Mouse (Mus musculus): ENCODE measurements around the gene Samd1. TPM values are rescaled to one million over a fixed set of nuclear protein-coding genes. Genes with fewer than 3 reads are reported as not detected.

Gene Samd1
- polyA plus RNA-seq, 1 experiment from 2014 or later: 7.2 TPM

GRCm38 (mm10) chr8:84044103-84044502, 46.6 kb downstream of the Samd1 start:
- Histone ChIP-seq H3K9ac (no peak overlapping the region), H3K27me3 (replicated peaks) (peaks cover 52% of the 10 kb centered on the region)

DNA sequence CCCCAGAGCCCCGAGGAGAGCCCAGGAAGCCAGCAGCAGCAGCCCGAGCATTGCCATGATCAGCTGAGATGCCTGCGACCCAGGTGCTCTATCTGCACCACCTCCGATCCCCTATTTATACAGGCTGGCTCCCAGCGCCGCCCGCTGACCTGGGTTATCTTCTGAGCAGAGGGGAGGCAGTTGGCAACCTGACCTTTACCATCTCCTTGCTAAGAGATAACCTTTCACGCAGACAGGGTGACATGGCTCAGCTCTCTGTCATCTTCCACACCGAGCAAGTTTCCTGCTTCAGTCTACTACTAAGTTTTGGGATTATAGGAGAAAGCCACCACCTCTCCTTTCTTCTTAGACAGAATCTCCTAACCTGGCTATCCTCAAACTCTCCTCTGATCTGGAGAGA, 47.4 kb downstream of the Samd1 start, which contains the start of gene Rln3:
Rln3 (minus strand) TSS at position 101 of the 400 bp plus-strand sequence.
- H3K4me2 ChIP-seq: peak within 1 kb of the TSS; percentile 30; the same call in 1 of the 2 replicates
- H3K27ac ChIP-seq: no peak within 1 kb of the TSS
- H3K4me1 ChIP-seq: peaks cover 14% of the 10 kb centered on the region
- no peak within 1 kb of the TSS for H3K4me3 ChIP-seq
- H3K36me3 ChIP-seq (replicated peaks): no peaks in the 10 kb centered on the region
- no peak for ATAC-seq (replicated peaks)
- no peaks in the 10 kb centered on the region for H3K9me3 ChIP-seq
- peaks cover 52% of the 10 kb centered on the region for H3K27me3 ChIP-seq (replicated peaks)
- no peak within 1 kb of the TSS for H3K9ac ChIP-seq
- whole genome bisulfite sequencing: 6% methylated on average over 9 of the region's 9 CpGs

More at GRCm38 (mm10) chr8:84044103-84044502, 46.6 kb downstream of the Samd1 start:
- Histone ChIP-seq H3K4me2 (no peak overlapping the region), H3K27ac (no peak overlapping the region), H3K36me3 (replicated peaks) (no peaks in the 10 kb centered on the region), H3K4me1 (peaks cover 14% of the 10 kb centered on the region), H3K9me3 (no peaks in the 10 kb centered on the region), H3K4me3 (no peak overlapping the region)
- WGBS: 7% methylated on average over 7 of the region's 7 CpGs
- ATAC-seq (replicated peaks): no peak

GRCm38 (mm10) chr8:84046505-84046904, 49.0 kb downstream of the Samd1 start:
- H3K36me3 ChIP-seq (replicated peaks): no peaks in the 10 kb centered on the region
- no peak overlapping the region for H3K4me3 ChIP-seq
- H3K4me1 ChIP-seq: peaks cover 14% of the 10 kb centered on the region
- no peak overlapping the region for H3K27ac ChIP-seq
- no peak for ATAC-seq (replicated peaks)
- H3K27me3 ChIP-seq (replicated peaks): peaks cover 41% of the 10 kb centered on the region
- no peaks in the 10 kb centered on the region for H3K9me3 ChIP-seq
- WGBS: 85% methylated on average over 3 of the region's 3 CpGs
- no peak overlapping the region for H3K9ac ChIP-seq
- no peak overlapping the region for H3K4me2 ChIP-seq

DNA sequence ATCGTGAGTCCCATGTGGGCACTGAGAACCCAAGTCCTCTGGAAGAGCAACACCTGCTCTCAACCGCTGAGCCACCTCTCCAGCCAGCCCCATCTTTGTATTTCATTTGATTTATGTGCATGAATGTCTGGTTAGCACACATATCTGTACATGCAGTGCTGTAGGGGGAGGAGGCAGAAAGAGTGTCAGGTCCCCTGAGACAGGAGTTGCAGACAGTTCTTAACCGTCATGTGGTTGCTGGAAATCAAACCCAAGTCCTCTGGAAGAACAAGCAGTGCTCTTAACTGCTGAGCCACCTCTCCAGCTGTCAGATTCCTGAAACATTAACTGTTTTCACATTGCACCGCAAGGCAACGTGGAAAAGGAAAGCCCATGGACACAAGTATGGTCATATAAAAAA, 50.7 kb downstream of the Samd1 start:
- Histone ChIP-seq H3K4me1 (peaks cover 3% of the 10 kb centered on the region; the same call in 1 of the 2 replicates), H3K27me3 (replicated peaks) (peaks cover 24% of the 10 kb centered on the region), H3K4me3 (no peak overlapping the region), H3K27ac (no peak overlapping the region), H3K36me3 (replicated peaks) (no peaks in the 10 kb centered on the region), H3K9ac (no peak overlapping the region), H3K9me3 (no peaks in the 10 kb centered on the region), H3K4me2 (no peak overlapping the region)
- WGBS: 81% methylated on average over 5 of the region's 5 CpGs
- ATAC-seq (replicated peaks): no peak

MicroRNAs within 50 kb of the gene (microRNA counts, 519-probe panel; counts per million panel counts)
- microRNA mmu-miR-1199: not detected

Small RNA genes lying within 50 kb of the gene (microRNA-seq; reads per million reads assigned to microRNA genes)
- gene Mir1199 (not detected), gene Mir8111 (1.8 reads per million, percentile 2 among the genes with 10 or more reads in this experiment)

Other genes with a start within 250 kb of the Samd1 start
- 67.2 and 68.0 TPM in 2 replicates for gene Adgrl1, start 97.6 kb upstream of the Samd1 start, polyA plus RNA-seq (2015; fragmentation: Nextera tagmentation; extraction: Ambion mirVana)
- 0.93 and 1.00 TPM in 2 replicates for gene Gm10644, start 42.5 kb upstream of the Samd1 start, polyA plus RNA-seq (2015; fragmentation: Nextera tagmentation; extraction: Ambion mirVana)
- 8.0 and 10.9 TPM in 2 replicates for gene Asf1b, start 42.2 kb upstream of the Samd1 start, polyA plus RNA-seq (2015; fragmentation: Nextera tagmentation; extraction: Ambion mirVana)
- 228 and 238 TPM in 2 replicates for gene Prkaca, start 24.7 kb upstream of the Samd1 start, polyA plus RNA-seq (2015; fragmentation: Nextera tagmentation; extraction: Ambion mirVana)
- 0.66 and 1.0 TPM in 2 replicates for gene 1700067K01Rik, start 3.8 kb downstream of the Samd1 start, polyA plus RNA-seq (2015; fragmentation: Nextera tagmentation; extraction: Ambion mirVana)
- gene 2210011C24Rik, start 14.5 kb downstream of the Samd1 start, polyA plus RNA-seq (2015; fragmentation: Nextera tagmentation; extraction: Ambion mirVana): 0.26 and 0.39 TPM in 2 replicates
- gene Palm3, start 23.8 kb downstream of the Samd1 start, polyA plus RNA-seq (2015; fragmentation: Nextera tagmentation; extraction: Ambion mirVana): 2.6 and 2.8 TPM in 2 replicates
- gene Il27ra, start 44.9 kb downstream of the Samd1 start, polyA plus RNA-seq (2015; fragmentation: Nextera tagmentation; extraction: Ambion mirVana): 0.58 and 0.68 TPM in 2 replicates
- 0.48 and 1.3 TPM in 2 replicates for gene Rln3, start 47.3 kb downstream of the Samd1 start, polyA plus RNA-seq (2015; fragmentation: Nextera tagmentation; extraction: Ambion mirVana)
- 1.0 and 1.4 TPM in 2 replicates for gene Gm10643, start 67.5 kb downstream of the Samd1 start, polyA plus RNA-seq (2015; fragmentation: Nextera tagmentation; extraction: Ambion mirVana)
- 12.4 and 14.0 TPM in 2 replicates for gene Rfx1, start 69.2 kb downstream of the Samd1 start, polyA plus RNA-seq (2015; fragmentation: Nextera tagmentation; extraction: Ambion mirVana)
- 25.8 and 26.3 TPM in 2 replicates for gene Dcaf15, start 107.1 kb downstream of the Samd1 start, polyA plus RNA-seq (2015; fragmentation: Nextera tagmentation; extraction: Ambion mirVana)
- 0.68 and 0.73 TPM in 2 replicates for gene Podnl1, start 128.3 kb downstream of the Samd1 start, polyA plus RNA-seq (2015; fragmentation: Nextera tagmentation; extraction: Ambion mirVana)
- 52.5 and 53.3 TPM in 2 replicates for gene Cc2d1a, start 150.3 kb downstream of the Samd1 start, polyA plus RNA-seq (2015; fragmentation: Nextera tagmentation; extraction: Ambion mirVana)
- gene 4930432K21Rik, start 150.4 kb downstream of the Samd1 start, polyA plus RNA-seq (2015; fragmentation: Nextera tagmentation; extraction: Ambion mirVana): 2.5 and 2.9 TPM in 2 replicates
- gene Nanos3, start 187.5 kb downstream of the Samd1 start, polyA plus RNA-seq (2015; fragmentation: Nextera tagmentation; extraction: Ambion mirVana): 8.1 and 8.5 TPM in 2 replicates
- gene Zswim4, start 239.4 kb downstream of the Samd1 start, polyA plus RNA-seq (2015; fragmentation: Nextera tagmentation; extraction: Ambion mirVana): 33.2 and 33.3 TPM in 2 replicates